Mouse (Mus musculus) forebrain, embryonic 10.5 days (tissue): ENCODE results near the gene Actc1. TPM values are rescaled to one million over a fixed set of nuclear protein-coding genes. Genes with fewer than 3 reads are reported as not detected.

Experiments used
- DNase-seq: peaks from one replicate; pipeline ENCODE4 v3.0.0-alpha.2; 2017; ENCODE audit warnings: low spot score; ENCODE audit errors: extremely low spot score
- H3K27ac ChIP-seq: fragments of 300-500 bp; sonication (generic); 2 replicates; pipeline ENCODE4 v1.5.1; 2016; ENCODE audit warnings: mild to moderate bottlenecking
- H3K27me3 ChIP-seq: fragments of 300-500 bp; sonication (generic); 2 replicates; pipeline ENCODE4 v1.6.1; 2016; ENCODE audit warnings: mild to moderate bottlenecking; ENCODE audit not compliant: poor library complexity, severe bottlenecking
- H3K36me3 ChIP-seq: fragments of 300-500 bp; sonication (generic); replicated peaks from 2 replicates; pipeline ENCODE4 v1.6.1; 2016; ENCODE audit warnings: mild to moderate bottlenecking, moderate library complexity
- H3K4me1 ChIP-seq: fragments of 300-500 bp; sonication (generic); 2 replicates; pipeline ENCODE4 v1.6.1; 2016
- H3K4me3 ChIP-seq: fragments of 300-500 bp; sonication (generic); 2 replicates; pipeline ENCODE4 v1.5.1; 2016; ENCODE audit warnings: mild to moderate bottlenecking, moderate library complexity
- H3K9me3 ChIP-seq: fragments of 300-500 bp; sonication (generic); 2 replicates; pipeline ENCODE4 v1.6.1; 2016; ENCODE audit warnings: mild to moderate bottlenecking, moderate library complexity
- WGBS: fragments of 180-500 bp; shearing (Covaris S2); methylation state at CpG from one replicate; pipeline ENCODE4 v1.1.7; 2016; 5-methylcytosine and 5-hydroxymethylcytosine counted together
- polyA plus RNA-seq: library from polyadenylated mRNA; unstranded; fragments of >200 nt; fragmentation: Nextera tagmentation; extraction: Ambion mirVana; gene quantifications from 2 replicates; pipeline ENCODE4 v1.2.1, GENCODE M21; 2016

The Actc1 gene
- polyA plus RNA-seq, 1 experiment from 2014 or later: 1.5 TPM

DNA sequence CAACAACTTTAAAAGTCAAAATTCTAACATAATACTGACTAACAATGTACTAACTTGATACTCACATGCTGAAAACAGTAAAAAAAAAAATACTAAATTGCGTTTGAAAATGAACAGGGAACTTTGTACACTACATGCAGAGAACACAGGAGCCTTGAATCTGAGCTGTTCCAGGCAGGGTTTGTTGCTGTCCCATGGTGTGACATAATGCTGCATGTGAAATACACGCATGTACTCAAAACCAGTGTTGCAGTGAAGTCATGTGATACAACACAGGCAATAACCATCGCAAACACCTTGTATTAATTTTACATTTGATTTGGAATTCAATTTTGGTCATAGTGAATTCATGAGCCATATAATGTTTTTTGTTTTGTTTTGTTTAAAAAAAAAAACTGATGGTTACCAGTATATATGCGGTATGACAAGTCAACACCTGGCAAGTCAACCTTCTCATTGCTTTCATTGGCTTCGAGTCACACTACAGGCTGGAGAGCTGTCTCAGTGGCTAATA is 7.1 kb downstream of the Actc1 start:
- Histone ChIP-seq H3K4me3 (no peak overlapping the region), H3K27me3 (no peaks in the 10 kb centered on the region), H3K36me3 (no peaks in the 10 kb centered on the region), H3K4me1 (no peaks in the 10 kb centered on the region), H3K27ac (no peak overlapping the region), H3K9me3 (no peaks in the 10 kb centered on the region)
- no peak for DNase-seq
- 93% methylated on average over 5 of the region's 5 CpGs for WGBS

DNA sequence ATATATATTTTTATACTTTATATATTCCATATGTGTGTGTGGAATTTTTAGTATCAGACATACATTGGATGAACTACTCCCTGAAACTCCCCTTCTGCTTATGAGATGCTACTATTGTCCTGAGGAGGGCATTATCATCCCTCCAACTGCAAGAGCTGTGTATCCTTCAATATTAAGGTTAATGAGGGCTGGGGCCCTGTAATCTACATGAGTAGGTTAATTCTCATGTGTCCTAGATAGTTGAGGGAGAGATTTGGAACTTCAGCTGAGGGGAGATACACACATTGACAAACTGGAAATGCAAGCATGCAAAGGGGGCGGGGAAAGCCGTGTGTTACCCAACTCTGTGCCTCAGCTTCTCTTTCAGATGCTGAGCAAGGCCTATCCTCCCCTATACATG is 15.4 kb downstream of the Actc1 start:
- Histone ChIP-seq H3K4me3 (no peak overlapping the region), H3K4me1 (no peaks in the 10 kb centered on the region), H3K9me3 (no peaks in the 10 kb centered on the region), H3K36me3 (no peaks in the 10 kb centered on the region), H3K27me3 (no peaks in the 10 kb centered on the region), H3K27ac (no peak overlapping the region)
- no peak for DNase-seq
- 83% methylated on average over 2 of the region's 2 CpGs for WGBS

DNA sequence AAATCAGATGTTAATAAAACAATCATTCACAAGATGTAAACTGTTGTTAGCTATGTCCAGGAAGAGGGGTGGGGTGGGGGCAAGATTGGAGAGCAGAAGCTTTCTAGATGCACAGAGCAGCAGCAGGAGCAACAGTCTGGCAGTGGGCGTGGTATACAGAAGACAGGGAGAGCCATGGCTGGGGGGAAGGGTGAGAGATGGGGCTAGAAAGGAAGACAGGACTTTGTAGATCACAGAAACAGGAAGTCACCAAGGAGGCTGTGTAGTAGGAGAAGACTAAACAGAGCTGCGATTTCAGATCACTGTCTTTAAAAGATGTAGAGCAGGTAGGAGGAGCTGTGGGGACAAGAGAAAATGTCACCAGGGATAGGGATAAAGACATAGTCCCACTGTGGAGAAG is 21.1 kb downstream of the Actc1 start:
- Histone ChIP-seq H3K9me3 (no peaks in the 10 kb centered on the region), H3K27me3 (no peaks in the 10 kb centered on the region), H3K4me3 (no peak overlapping the region), H3K27ac (no peak overlapping the region), H3K36me3 (no peaks in the 10 kb centered on the region), H3K4me1 (no peaks in the 10 kb centered on the region)
- no peak for DNase-seq
- 66% methylated on average over 2 of the region's 2 CpGs for WGBS

DNA sequence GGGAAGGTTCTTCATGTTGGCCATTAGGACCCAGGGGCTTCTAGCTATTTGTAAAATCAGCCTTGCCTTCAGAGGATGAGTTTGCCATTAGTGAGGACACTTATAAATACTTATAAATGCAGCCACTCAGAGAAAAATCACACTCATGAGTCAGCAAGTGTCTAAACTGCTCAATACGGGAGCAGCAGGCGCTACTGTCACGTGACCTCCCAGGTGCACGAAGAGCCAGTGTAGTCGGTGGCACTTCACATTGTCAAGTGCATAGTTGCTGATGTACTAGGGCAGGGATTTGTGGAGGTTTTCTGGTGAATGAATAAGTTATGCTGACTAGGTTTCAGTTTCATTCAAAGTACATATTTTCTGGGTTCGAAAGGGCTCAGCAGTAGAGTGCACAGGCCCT is 30.0 kb downstream of the Actc1 start:
- WGBS: 92% methylated on average over 6 of the region's 6 CpGs
- Histone ChIP-seq H3K27ac (no peak overlapping the region), H3K4me1 (peaks cover 5% of the 10 kb centered on the region)

DNA sequence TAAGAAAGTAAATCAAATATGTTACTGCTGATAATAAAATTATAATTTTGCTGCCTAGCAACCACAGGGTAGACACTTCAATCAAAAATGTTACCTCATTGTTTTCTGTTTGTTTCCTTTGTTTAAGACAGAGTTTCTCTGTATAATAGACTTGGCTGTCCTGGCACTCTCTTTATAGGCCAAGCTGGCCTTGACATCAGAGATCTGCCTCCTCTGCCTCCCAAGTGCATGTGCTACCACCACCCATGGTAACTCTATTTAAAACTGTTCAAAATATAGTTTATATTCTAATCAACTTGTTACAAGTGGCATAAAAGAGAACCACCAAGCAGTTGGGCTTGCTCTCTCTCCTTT is 33.2 kb downstream of the Actc1 start:
- H3K4me3 ChIP-seq: no peak overlapping the region
- peaks cover 23% of the 10 kb centered on the region for H3K27me3 ChIP-seq
- no peak overlapping the region for H3K27ac ChIP-seq
- no peaks in the 10 kb centered on the region for H3K36me3 ChIP-seq
- DNase-seq: no peak
- H3K9me3 ChIP-seq: no peaks in the 10 kb centered on the region
- H3K4me1 ChIP-seq: peaks cover 7% of the 10 kb centered on the region

More for the DNA sequence above, 30.0 kb downstream of the Actc1 start:
- Histone ChIP-seq H3K4me3 (no peak overlapping the region), H3K9me3 (no peaks in the 10 kb centered on the region), H3K27me3 (no peaks in the 10 kb centered on the region), H3K36me3 (no peaks in the 10 kb centered on the region)
- DNase-seq: no peak

DNA sequence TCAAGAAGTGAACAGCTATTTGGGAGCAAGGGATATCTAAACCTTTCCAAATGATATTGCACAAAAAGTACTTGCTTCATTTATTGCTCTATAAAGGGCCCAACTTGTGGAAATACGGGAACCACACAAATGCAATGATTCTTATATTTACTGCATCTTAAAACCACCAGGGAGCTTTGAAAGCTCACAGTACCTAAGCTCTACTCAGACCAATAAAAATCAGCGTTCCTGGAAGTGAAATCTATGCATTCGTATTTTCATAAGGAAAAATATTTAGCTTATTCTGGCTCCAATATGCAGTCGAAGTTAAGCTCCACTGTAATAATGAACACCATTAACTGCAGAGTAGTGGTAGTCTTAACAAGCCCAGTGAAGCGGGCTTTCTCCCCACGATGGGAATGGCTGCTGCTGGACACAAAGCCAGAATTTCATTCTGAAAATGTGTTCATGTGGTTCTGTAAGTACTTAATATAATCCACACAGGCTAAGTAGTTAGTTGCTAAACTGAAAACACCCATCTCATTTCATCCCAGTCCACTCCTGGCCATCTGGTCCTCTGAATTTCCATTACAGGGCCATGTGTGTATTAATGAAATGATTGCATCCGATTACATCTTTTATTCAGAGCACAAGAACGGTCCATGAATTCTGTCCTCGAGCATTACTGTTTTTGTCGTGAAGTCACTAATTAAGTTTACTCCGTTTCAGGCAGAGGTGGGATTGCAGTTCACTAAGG is 33.7 kb downstream of the Actc1 start:
- peaks cover 29% of the 10 kb centered on the region for H3K27me3 ChIP-seq
- H3K27ac ChIP-seq: no peak overlapping the region
- H3K36me3 ChIP-seq: no peaks in the 10 kb centered on the region
- no peak overlapping the region for H3K4me3 ChIP-seq
- no peak for DNase-seq
- peaks cover 7% of the 10 kb centered on the region for H3K4me1 ChIP-seq
- WGBS: 89% methylated on average over 11 of the region's 11 CpGs
- H3K9me3 ChIP-seq: no peaks in the 10 kb centered on the region

DNA sequence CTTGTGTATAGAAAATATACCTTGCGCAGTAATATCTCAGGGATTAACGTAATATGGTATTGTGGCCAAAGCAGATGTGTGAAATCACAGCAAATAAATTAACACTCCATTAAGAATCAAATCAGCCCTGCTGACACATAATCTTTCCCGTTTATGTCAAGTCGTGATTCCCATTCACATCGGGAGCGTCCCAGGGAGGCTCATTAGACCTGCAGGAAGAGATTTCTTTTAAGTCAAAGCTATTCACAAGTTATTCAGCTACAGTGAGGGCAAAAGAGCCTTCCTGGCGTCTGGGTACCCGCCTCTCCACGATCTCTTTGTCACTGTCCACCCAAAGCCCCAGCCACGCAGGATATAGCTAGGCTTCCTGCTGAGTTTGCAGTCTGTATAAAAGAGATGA is 35.2 kb downstream of the Actc1 start:
- H3K9me3 ChIP-seq: no peaks in the 10 kb centered on the region
- no peak overlapping the region for H3K27ac ChIP-seq
- H3K4me3 ChIP-seq: no peak overlapping the region
- H3K4me1 ChIP-seq: peaks cover 18% of the 10 kb centered on the region
- peaks cover 44% of the 10 kb centered on the region for H3K27me3 ChIP-seq
- no peaks in the 10 kb centered on the region for H3K36me3 ChIP-seq
- no peak for DNase-seq
- WGBS: 30% methylated on average over 10 of the region's 10 CpGs

DNA sequence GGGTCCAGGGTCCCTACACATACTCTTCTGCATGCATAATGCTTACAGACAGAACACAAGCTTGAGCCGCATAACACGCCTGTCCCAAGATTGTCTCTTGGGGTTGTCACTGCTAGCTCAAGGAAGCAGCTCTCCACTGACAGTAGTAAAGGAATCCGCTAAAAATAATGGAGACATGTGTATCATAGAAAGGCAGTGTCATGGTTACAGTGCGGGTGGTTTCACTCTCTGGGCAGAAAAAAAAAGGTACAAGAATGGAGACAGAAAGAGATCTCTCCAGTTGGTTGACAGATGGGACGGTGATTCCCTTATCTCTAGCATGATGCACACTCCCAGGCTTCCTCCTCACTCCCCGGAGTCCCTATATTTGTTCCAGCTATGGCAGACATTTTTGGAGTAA is 38.5 kb downstream of the Actc1 start:
- Histone ChIP-seq H3K27me3 (peaks cover 68% of the 10 kb centered on the region), H3K4me3 (no peak overlapping the region), H3K27ac (no peak overlapping the region), H3K36me3 (no peaks in the 10 kb centered on the region), H3K4me1 (peaks cover 23% of the 10 kb centered on the region), H3K9me3 (no peaks in the 10 kb centered on the region)
- no peak for DNase-seq
- 81% methylated on average over 6 of the region's 6 CpGs for WGBS

DNA sequence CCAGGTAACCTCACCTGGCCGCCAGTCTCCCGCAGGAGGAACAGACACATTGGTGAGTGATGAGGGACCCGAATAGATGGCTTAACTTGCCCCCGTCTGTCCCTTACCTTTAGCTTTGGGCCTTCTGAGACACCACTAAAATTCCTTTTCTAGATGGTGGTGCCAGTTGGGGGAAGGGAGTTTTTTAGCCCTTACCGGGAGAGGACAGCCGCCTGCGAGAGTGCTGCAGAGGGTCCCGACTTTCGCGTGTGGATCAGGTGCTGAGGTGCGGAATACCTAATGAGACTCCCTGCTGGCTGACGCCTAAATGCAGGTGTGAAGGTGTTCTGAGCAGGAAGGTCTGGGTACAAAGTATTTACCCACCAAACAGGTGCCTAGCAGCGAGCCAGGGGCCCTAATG is 39.5 kb downstream of the Actc1 start:
- DNase-seq: no peak
- no peaks in the 10 kb centered on the region for H3K9me3 ChIP-seq
- no peaks in the 10 kb centered on the region for H3K36me3 ChIP-seq
- peaks cover 68% of the 10 kb centered on the region for H3K27me3 ChIP-seq
- WGBS: 1% methylated on average over 13 of the region's 13 CpGs
- H3K4me1 ChIP-seq: peaks cover 23% of the 10 kb centered on the region
- H3K27ac ChIP-seq: no peak overlapping the region
- H3K4me3 ChIP-seq: peak overlapping the region; percentile 62

DNA sequence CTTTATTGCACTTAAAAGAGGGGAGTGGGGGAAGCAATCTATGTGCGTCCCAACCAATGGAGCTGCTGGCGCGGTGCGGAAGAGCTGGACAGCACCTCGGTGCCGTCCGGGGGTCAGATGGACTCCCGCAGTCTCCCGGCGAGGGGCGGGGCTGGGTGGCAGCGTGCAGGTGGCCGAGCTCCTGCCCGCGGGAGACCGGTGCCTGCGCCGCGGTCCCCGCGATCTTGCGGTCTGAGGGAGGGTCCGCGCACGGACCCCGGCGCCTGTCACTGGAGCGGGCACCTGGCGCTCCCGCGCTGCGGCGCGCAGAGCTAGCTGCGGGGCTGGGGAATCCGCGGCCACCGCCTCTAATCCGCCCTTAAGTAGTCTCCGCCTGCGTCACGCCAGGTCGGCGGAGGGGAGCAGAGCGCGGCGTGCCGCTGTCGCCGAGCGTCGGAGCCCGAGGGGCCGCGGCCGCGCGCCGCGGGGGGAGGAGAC is 40.0 kb downstream of the Actc1 start, which contains the start of gene Gjd2:
TSS of gene Gjd2 (minus strand) at position 325 of the 477 bp plus-strand sequence.
- Histone ChIP-seq H3K4me1 (peaks cover 18% of the 10 kb centered on the region), H3K36me3 (no peaks in the 10 kb centered on the region), H3K27me3 (peaks cover 68% of the 10 kb centered on the region), H3K27ac (no peak within 1 kb of the TSS), H3K4me3 (peak within 1 kb of the TSS; percentile 62), H3K9me3 (no peaks in the 10 kb centered on the region)
- no peak for DNase-seq
- under 1% methylated on average over 49 of the region's 60 CpGs for WGBS

DNA sequence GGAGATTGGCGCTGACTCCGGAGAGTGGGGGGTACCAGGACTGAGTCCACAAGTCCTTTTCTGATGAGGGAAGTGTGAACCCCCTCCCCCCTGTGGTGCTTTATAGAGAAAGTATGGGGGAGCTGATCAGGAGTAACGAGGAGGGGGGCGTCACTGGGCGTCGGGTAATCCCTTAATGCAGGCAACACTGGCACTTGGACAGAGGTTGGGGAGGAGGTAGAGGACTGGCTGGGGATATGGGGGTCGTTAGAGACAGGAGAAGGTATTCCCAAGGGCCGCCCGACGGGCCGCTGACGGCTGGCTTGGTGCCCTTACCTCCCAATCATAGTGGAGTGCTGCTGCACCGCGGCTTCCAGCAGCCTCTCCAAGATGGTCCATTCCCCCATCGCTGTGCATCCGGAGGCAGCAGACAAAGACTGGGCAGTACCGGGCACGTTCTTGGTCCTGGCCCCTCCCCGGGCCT is 40.6 kb downstream of the Actc1 start:
- Histone ChIP-seq H3K4me1 (peaks cover 16% of the 10 kb centered on the region), H3K27ac (no peak overlapping the region), H3K4me3 (peak overlapping the region; percentile 62), H3K9me3 (no peaks in the 10 kb centered on the region), H3K36me3 (no peaks in the 10 kb centered on the region), H3K27me3 (peaks cover 68% of the 10 kb centered on the region)
- 3% methylated on average over 19 of the region's 19 CpGs for WGBS
- peak; percentile 26 for DNase-seq

DNA sequence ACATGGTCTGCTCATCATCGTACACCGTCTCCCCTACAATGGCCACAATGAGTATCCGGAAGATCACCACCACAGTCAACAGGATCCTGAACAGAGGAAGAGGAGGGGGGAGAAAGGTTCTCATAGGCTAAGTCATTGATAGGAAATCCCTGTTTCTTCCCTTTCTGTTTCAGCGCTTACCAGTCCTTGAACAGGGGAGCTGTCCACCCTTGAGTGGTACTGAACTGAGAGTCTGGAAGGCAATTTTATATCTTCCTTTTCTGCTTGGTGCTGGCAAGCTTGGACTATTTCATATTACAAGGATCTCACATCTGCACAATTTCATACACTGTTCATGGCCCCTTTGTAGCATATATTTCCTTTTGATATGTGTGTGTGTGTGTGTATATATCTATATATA is 41.5 kb downstream of the Actc1 start:
- Histone ChIP-seq H3K4me1 (peaks cover 16% of the 10 kb centered on the region), H3K27me3 (peaks cover 61% of the 10 kb centered on the region), H3K4me3 (no peak overlapping the region), H3K36me3 (no peaks in the 10 kb centered on the region), H3K27ac (no peak overlapping the region), H3K9me3 (no peaks in the 10 kb centered on the region)
- no peak for DNase-seq
- WGBS: 46% methylated on average over 4 of the region's 4 CpGs

DNA sequence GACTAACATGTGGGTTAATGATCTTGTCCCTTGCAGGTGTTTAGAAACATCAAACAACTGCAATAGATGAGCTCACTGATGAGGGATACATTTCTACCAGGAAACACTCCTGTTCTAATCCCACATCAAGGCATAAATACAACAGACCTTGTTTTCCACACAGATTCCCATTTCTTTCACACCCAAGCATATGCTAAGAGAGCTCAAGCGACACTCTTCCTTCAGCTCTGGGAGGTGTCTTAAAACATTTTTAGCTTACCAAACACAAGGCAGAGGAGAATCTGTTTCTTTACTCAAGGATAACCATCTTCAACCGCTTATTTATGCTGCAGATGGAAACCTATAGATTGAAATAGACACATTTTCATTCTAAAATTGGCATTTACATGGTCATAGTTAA is 45.0 kb downstream of the Actc1 start:
- H3K4me1 ChIP-seq: peaks cover 7% of the 10 kb centered on the region
- peaks cover 26% of the 10 kb centered on the region for H3K27me3 ChIP-seq
- H3K9me3 ChIP-seq: no peaks in the 10 kb centered on the region
- no peaks in the 10 kb centered on the region for H3K36me3 ChIP-seq
- H3K27ac ChIP-seq: no peak overlapping the region
- WGBS: 83% methylated on average over 2 of the region's 2 CpGs
- H3K4me3 ChIP-seq: no peak overlapping the region
- no peak for DNase-seq
